Mouse (Mus musculus) T-helper 17 cell (primary cell): ENCODE measurements around the gene Cacng8.
"Not testable (repeated sequence)": the region's sequence is repeated elsewhere in the genome, so short reads cannot be mapped to it uniquely, and the experiment has no call there.

Experiments
- in situ Hi-C, 2 experiments: fragments of 300-600 bp; cut with MboI, MseI; formaldehyde crosslinking; loops; 1 replicate in 1 of 2; 2 replicates in 1 of 2; pipeline ENCODE4 v1.15.1; 2025; ENCODE audit warnings: high pct_unique_total_duplicates in 2 of 2

Gene Cacng8

DNA sequence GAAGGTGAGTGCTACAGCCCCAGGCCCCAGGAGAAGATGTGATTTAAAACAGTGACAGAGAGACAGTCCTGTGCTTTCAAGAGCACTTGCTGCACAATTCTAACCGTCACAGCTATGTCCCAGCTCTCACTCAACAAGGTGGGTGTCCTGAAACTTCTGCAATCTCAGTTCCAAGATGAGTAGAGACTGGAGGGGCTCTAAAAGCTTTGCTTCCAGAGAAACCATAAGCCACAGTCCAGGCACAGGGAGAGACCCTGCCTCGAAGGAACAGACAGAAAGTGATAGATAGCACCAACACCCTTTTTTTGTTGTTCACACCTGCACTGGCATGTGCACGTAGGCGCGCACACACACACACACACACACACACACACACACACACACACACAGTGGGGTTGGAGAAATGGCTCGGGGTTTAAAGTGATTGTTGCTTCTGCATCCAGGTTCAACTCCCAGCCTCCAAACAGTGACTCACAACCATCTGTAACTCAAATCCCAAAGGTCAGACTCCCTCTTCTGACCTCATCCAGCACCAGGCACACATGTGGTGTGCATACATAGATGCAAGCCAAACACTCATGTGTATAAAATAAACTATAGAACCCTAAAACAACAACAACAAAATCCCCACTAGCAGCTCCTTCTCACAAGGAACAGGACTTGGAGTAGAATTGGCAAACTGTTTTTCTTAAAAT, 4.3 kb upstream of the Cacng8 start:
- in situ Hi-C loops, result loop anchor here in 1 of 2 experiments (10.0 kb wide), 1 partner anchor 179 kb away; no protein-coding TSS in a partner anchor

DNA sequence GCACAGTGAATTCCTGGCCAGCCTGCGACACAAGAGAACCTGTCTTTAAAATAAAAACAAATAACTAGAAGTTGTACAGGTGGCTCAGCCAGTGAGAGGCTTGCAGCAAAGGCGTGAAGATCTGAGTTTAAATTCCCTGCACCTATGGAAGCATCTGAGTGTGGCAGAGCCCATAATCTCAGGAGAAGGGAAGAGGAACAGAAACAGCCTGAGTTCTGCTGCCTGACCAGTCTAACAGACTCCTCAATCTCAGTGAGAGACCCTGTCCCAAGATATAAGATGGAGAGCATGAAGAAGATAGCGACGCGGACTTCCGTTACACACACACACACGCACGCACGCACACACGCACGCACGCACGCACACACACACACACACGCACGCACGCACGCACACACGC, 2.7 kb upstream of the Cacng8 start:
- in situ Hi-C loops, result loop anchor here in 1 of 2 experiments (10.0 kb wide), 1 partner anchor 177 kb away; no protein-coding TSS in a partner anchor

DNA sequence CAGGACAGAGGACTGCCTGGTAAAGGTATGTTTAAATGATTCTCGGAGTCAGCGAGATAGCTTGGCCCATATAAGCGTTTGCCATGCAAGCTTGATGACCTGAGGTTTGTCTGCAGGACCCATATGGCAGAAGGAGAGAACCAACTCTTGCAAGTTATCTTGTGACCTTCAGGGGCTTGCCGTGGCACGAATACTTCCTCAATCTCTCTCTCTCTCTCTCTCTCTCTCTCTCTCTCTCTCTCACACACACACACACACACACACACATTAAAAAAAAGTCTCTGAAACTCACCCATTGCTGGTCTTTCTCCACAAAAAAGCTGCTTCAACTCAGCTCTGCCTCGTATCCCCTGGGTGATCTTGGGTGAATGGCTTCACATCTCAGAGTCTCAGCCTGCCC, 1.6 kb upstream of the Cacng8 start:
- in situ Hi-C loops, result loop anchor here in 1 of 2 experiments (10.0 kb wide), 1 partner anchor 176 kb away; no protein-coding TSS in a partner anchor

DNA sequence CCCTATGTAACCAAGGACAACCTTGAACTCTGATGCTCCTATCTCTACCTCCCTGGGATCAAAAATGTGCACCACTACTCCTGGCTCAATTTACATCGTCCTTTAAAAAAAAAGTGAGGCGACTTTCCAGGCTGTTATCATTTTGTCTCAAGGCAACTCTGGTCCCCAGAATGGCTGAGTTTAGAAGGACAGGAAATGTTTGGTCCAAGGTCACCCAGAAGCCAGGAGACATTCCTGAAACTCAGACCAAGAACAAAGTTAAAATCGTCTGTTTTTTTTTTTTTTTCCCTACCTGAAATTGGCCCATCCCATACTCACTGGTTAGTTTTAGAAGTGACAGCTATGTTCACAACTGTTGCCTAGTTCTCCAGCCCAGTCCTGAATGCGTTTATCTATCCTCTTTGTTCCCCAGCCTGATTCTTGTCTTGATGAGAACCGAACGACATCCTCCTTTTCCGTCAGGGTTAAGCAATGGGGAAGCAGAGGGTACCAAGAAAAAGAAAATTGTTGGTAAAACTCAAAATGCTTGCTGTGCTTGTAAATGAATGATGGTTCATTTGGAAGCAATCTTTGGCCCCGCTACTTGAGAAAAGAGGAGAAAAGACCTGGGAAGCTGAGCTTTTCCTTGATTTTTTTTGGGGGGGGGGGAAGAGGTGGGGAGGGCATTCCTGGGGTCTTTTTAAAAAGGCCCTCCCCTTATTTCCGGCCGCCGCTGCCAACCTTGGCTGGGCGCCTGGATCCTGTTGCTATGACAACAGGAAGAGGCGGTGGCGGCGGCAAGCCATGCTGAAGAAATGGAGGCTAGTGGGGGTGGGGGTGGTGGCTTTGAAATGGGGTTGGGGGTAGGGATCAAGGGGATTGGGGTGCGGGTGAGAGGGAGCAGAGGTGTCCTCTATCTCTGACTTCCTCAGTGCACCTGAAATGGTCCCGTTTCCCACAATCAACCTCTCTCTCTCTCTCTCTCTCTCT, 755 bp upstream of the Cacng8 start:
- in situ Hi-C loops, result loop anchor here in 1 of 2 experiments (10.0 kb wide), 1 partner anchor 175 kb away; no protein-coding TSS in a partner anchor

DNA sequence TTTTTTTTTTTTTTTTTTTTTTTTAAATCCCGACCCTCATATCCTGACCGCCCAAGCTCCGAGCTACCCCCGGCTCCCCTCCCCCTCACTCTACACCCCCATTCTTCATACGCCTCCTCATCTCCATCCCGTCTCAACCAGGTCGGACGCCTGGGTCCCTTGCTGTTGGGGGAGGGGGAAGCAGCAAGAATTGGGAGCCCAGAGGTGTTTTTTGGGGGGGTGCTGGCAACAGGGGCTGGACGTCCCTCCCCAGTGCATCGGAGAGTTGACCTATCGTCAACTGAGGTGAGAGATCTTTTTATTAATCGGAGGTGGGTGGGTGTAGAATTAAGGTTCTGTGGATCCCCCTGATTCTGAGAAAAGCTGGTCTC, 583 bp downstream of the Cacng8 start:
- in situ Hi-C loops, result no loop called here

DNA sequence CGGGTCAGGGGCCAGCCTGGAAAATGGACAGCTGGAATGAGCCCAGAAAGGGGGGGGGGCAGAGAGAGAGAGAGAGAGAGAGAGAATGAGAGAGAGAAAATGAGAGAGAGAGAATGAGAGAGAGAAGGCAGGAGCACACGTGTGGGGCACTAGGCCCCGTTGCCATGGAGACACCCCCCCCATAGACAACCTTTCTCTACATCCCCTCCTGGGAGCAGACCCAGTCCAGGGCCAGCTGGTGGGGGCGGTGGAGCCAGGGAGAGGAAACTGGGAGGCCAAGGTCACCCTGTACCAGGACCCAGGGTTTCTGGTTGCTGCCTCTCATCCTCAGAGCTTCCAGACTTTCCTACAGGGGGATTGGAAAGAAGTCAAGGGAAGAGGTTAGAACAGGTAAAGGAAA, 1.3 kb downstream of the Cacng8 start:
- in situ Hi-C loops, result no loop called here

DNA sequence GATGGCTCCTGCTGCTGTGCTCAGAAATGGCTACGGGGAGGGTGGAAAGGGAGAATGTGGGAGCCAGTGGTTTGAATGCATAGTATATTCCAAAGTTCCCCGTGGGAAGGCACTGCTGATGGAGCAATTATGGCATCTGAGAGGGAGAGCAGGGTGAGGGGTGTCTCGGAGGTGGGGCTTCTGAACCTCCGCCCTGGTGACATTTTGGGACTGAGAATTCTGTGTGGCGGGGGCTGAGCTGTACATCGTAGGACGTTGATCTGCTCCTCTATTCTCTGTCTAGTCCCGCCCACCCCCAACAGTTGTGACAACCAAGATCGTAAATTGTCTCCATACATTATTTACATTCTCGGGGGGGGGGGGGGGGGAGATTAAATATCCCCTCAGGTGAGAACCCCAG, 6.9 kb downstream of the Cacng8 start:
- in situ Hi-C loops, result no loop called here

DNA sequence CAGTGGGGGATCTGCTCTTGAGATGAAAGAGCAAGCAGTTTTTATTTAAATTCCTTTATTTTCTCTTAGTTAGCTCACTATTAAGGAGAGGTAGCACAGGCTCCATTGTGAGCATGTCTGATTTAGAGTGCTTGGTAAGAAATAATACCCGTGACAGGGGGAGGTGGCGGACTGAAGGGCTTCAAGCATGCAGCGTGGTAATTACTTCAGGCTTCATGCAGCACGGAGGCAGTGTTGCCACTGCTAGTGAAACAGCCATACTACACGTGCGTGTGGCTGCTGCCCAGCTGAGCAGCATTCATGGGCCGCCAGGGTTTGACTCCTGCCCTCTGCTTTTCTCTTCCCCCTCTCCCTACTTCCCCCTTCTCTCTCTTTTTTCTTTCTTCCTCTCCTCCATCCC, 7.3 kb downstream of the Cacng8 start:
- in situ Hi-C loops, result no loop called here

DNA sequence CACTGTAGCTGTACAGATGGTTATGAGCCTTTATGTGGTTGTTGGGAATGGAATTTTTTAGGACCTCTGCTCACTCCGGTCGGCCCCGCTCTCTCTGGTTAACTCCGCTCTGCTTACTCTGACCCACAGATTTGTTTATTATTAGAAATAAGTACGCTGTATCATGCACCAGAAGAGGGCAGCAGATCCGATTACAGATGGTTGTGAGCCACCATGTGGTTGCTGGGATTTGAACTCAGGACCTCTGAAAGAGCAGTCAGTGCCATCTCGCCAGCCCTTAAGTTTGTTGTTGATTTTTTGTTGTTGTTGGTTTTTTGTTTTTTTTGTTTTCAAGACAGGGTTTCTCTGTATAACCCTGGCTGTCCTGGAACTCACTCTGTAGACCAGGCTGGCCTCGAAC, 7.9 kb downstream of the Cacng8 start:
- in situ Hi-C loops, result not testable (repeated sequence)

DNA sequence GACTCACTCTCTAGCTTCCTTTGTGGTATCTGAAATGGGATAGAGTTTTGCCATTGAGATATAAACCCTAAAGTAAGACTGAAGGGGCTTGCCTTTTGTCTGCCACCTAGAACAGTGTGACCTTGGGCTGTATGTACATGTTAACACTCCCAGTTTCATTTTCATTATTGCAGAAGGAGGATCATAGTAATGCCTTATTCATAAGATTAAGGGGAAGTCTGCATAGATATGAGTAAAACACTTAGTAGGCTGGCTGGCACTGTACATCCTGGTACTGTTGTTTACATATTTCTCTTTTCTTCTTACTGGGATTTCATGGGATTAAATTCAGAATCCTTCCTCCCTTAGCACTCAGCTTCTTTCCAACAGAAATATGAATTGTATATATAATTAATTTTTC, 9.5 kb downstream of the Cacng8 start:
- in situ Hi-C loops, result no loop called here

DNA sequence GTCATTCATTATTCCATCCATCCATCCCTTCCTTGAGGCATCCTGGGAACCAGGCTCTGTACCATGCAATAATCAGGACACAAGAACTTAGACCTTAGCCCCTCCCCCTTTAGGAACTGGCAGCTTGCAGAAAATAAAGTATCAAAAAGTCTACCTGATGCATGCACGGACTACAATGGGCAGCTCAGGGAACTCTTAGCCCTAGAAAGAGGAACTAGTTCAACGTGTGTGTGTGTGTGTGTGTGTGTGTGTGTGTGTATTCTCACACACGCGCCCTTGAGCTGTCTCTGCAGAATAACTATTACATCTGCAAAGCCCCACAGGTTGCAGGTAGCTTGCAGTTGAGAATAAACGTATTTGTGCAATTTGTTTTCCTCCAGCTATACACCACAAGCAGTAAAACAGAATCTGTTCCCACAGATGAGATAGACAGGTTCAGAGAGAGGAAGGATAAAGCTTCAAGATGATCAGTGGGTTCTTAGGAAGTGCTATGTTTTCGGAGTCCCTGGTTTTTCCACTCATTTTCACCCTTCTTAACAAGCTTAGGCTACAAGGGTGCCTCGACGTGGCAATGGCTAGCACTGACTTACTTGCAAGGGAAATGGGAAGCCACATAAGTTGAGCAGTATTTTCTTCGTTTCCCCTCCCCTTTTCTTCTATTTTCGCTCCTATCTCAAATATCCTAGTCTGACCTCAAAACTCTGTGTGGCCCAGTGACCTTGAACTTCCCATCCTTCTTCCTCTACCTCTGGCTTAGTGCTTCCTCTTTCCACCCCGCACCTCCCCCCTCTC, 19.4 kb downstream of the Cacng8 start:
- in situ Hi-C loops, result no loop called here

DNA sequence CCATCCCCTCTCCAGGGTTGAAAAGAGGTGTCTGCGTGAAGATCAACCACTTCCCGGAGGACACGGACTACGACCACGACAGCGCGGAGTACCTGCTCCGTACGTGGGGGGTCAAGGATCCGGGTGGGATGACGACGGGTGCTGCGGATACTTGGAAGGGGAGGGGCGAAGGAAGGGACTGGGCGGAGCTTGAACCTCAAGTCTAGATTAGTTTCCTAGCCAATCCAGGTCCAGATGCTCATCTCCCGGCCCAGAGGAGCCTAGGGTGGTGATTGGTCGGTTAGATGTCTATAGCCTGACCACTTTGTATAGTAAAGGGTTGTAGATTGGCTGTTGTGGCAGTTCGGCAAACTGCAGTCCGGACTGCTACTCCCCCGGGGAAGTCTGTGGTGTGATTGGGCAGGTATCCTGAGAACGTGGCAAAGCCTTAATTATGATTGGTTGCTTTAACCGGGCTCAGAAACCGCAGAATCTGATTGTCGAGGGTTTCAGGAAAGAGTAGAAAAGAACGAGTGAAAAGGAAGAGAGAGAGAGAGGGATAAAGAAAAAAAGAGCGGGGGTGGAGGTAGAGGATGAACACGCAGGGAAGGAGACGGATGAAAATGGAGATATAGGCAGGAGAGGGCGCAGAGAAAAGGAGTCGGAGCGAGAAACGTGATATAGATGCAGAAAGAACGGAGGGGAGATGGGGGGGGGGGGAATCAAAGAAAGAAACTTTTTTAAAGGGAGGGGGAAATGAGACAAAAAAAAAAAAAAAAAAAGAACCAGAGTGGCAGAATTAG, 20.9 kb downstream of the Cacng8 start:
- in situ Hi-C loops, result no loop called here

DNA sequence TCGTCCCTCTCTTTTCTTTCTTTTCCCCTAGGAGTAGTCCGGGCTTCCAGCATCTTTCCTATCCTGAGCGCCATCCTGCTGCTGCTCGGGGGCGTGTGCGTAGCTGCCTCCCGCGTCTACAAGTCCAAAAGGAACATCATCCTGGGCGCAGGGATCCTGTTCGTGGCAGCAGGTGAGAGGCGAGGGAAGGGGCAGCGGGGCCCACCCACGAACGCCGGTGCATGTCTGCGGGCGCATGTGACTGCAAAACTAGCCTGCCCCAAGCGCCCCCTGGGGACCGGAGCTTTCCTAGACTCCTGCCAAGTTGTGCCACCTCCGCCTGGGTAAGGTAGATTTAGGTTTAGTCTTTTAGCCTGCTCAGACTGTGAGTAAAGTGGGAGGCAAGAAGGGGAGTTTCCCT, 21.6 kb downstream of the Cacng8 start:
- in situ Hi-C loops, result no loop called here

DNA sequence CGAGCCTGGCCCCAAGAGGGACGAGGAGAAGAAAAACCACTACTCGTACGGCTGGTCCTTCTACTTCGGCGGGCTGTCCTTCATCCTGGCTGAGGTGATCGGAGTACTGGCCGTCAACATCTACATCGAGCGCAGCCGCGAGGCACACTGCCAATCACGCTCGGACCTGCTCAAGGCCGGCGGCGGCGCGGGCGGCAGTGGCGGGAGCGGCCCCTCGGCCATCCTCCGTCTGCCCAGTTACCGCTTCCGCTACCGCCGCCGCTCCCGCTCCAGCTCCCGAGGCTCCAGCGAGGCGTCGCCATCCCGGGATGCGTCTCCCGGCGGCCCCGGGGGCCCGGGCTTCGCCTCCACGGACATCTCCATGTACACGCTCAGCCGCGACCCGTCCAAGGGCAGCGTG, 24.4 kb downstream of the Cacng8 start:
- in situ Hi-C loops, result no loop called here

DNA sequence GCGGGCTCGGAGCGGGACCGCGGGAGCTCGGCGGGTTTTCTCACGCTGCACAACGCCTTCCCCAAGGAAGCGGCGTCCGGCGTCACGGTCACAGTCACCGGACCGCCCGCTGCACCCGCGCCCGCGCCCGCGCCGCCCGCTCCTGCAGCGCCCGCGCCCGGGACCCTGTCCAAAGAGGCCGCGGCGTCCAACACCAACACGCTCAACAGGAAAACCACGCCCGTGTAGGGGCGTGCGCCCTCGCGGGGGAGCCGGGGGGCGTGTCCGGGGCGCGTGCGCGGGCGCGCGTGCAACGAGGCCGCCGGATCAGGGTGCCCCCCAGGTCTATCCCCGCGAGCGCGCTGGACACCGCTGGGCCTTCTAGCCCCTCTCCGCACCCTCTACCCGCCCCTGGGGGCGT, 24.9 kb downstream of the Cacng8 start:
- in situ Hi-C loops, result no loop called here

DNA sequence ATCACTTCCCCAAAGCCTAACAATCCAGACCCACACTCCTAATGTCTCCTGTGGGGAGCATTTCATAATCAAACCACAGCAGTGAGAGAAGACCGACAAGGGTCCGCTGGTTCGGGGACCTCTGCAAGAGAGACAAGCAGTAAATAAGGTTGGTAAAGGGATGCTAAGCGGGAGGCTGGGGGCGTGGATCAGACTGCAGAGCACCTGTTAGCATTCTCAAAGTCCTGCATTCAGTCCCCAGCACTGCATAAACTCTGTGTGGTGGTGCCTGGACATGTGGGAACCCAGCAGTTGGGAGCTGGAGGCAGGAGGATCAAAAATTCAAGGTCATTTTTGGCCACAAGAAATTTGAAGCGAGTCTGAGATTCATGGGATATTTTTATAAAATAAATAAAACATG, 29.5 kb downstream of the Cacng8 start:
- in situ Hi-C loops, result no loop called here

DNA sequence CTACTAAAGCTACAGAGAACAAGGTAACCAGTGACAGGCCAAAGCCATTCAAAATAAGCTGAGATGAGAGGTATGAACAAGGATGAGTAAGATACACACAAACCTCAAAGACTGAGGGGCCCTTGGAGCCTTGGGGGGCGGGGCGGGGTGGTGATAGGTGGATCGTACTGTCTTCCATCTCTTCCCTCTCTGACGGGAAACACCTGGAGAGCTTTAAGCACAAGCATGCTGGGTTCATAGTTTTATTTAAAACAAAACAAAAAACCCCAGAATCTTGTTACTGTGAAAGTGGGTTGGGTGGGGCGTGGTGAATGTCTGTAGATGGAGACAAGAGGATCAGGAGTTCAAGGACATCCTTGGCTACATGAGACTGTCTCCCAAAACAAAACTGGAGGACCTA, 30.0 kb downstream of the Cacng8 start:
- in situ Hi-C loops, result no loop called here

DNA sequence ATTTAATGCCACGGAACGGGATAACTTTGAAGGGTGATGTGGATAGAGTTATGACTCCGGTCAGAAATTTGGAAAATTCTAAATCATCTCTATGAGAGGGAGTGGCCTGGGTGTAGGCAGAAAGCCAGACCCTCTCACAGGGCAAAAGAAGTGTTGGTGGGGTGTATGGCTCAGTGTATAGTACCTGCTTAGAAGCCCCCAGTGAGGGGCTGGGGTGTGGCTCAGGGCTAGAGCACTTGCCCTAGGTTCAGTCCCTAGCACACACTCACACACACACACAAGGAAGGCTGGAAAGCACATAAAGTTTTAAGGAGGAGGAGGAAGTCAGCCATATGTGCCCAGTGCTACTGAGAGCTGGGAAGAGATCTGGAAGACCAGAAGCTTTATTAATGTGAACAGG, 30.8 kb downstream of the Cacng8 start:
- in situ Hi-C loops, result no loop called here

DNA sequence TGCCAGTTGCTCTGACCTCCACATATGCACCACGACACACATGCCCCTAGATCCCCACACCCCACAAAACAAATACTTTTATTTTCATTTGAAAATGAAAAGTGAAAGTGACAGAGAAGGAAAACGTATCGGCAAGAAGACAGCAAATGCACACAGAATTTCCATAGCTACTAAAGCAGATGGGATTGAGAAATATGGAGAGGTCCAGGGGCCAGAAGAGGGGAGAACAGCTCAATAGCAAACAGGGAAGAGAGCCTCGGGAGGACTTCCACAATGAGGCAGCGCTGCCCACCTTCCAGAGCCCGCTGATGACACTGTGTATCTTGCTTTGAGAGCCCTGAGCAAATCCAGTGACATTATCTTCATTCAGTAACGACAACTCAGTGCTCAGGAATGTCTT, 31.6 kb downstream of the Cacng8 start:
- in situ Hi-C loops, result no loop called here

DNA sequence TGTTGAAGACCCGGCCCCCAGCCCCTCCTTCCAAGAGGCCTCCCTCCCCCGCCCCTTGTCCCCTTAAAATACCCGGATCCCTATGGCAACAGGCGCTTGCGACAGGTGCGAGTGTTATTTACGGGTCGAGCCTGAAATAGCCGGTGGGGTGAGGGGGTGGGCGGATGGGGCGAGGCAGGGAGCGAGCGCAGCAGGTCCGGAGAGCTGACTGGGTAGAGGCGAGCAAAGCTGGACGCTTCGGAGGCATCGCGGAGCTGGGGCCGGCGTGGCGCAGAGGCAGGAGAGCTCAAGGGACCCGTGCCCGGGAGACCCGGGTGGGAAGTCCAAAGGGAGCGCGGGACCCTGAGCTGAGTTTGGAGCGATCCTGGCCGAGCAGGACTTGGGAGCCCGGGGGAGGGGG, 32.9 kb downstream of the Cacng8 start:
- in situ Hi-C loops, result no loop called here

DNA sequence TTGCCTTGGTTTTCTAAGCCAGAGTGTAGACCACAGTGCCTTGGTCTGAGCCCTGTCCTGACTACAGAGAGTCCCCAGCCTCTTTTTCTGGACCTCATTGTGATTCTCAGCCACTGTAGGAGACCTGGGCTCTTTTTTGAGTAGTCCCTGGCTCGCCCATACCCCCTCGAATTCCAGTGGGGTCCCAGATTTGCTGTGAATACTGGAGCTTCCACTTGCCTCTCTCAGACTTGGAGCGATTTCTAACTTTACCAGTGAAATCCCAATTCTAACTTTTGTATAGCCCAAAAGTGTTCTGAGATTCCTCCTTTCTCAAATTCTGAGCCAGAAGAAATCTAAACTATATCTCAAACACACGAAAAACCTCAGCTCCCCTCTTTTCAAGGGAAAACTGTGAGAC, 33.4 kb downstream of the Cacng8 start, which contains the start of gene Cacng6:
Gene Cacng6, plus strand, starts transcription at position 301 of the 400 bp plus-strand sequence.
- in situ Hi-C loops, result no loop called here
